Mouse (Mus musculus): ENCODE results near the gene 2610507B11Rik. TPM values are rescaled to one million over a fixed set of nuclear protein-coding genes. Genes with fewer than 3 reads are reported as not detected.

2610507B11Rik gene
- polyA plus RNA-seq, 3 experiments from 2014 or later = 26.4 to 41.9 (median 27.3) TPM

DNA sequence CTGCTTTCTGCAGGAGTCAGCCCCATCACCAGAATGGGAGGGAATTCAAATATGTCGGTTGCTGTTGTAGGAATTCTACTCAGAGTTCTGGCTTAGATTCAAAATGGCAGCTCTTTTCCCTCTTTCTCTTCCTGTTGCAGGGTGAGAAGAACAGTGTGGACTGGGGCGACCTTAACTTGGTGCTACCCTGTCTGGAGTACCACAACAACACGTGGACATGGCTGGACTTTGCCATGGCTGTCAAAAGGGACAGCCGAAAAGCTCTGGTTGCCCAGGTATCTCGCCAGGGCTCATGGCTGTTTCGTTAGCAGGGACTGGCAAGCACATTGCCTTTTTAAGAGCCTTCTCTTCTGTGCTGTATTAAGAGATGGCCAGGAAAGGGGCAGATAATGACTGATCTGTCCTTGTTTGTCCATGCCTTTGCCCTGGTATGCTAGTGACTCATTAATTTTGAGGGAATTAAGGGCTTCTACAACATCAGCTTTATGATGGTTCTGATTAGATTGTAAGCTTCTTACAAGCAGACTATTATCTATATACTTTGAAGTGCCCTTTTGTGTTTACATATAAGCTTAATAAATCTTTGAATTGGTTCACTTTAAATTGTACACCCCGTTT is 27.7 kb downstream of the 2610507B11Rik start:
- ATAC-seq = no peak

DNA sequence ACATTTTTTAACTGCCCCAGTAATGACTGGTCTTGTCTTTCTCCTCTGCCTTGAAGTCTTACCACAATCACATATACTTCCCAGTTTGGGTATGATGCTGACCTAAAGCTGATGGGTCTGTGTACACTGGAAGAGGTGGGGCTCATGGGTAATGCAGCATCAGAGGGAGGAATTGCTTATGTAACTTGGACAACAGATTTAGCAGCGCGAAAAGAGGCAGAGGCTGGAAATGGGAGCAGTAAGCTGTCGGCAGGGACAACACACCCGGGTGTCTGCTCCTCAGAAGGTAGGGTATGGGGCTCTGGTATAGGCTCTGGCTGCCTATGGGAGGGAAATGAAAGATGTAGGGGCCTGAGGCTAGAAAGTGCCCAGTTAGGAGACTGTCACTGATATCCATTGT is 29.1 kb downstream of the 2610507B11Rik start, which contains the start of gene BC030499:
Gene BC030499 (plus strand): TSS at position 188 of the 400 bp plus-strand sequence.
- no peak for ATAC-seq

DNA sequence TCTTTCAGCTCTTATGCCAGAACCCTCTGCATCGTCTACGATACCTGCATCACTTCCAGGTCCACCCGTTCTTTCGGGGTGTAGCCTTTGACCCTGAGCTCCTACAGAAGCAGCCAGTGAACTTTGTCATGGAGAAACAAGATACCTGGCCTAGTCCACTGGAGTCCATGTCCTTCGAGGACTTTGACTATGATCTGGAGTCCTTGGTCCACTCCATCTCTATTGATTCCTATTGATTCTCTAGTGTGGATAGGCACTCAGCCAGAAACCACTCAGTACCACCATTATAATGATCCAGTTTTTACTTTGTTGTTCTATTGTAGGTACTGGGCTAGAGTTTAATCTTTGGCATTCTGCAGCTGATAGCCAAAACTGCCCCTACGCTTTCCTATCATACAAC is 33.0 kb downstream of the 2610507B11Rik start:
- no peak for ATAC-seq

DNA sequence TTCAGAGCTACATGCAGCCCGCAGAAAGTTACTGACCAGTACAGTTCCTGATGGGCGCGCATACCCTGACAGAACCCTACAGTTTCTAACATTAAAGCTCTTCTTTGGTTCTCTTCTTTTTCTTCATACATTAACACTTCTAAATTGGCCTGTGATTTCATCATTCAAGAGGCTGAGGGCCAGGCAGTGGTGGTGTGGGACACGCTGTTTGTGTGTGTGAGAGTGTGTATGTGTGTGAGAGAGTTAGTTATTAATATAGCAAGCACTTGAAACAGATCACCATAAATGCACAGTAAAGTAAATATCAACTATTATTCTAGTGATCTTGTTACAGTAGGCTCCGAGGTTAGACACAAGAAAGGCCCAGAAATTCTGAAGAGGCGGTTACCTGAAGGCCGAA is 39.4 kb downstream of the 2610507B11Rik start:
- ATAC-seq = no peak

DNA sequence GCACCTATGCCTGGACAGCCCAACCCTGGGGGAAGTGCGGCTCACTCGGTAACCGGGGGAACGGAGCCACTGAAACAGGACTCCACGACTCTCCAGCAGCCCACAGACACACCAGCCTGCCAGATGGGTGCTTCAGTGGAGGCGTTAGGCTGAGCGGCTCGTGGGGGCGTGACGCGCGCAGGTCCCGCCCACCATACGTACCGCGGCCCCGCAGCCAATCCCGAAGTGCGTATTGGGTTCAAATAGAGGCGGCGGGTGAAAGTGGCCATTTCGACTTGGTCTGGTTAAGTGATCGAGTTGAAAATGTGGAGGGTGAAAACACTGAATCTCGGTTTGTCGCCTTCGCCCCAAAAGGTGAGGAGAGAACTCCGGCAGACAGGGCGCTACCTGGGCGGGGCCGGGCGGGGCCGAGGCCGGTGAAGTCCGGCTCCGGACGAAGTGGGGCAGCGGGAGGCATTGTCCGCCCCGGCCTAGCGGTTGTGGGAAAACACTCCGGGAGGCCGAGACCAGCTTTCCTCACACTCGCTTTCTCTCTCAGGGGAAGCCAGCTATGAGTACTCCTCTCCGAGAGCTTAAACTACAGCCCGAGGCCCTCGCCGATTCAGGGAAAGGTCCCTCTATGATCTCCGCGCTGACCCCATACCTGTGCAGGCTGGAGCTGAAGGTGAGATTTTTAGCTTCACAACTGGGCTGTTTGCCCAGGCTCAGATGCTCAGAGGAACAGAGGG is 40.0 kb downstream of the 2610507B11Rik start, which contains the start of gene Spag5:
Gene Spag5 (plus strand): TSS at position 173 of the 728 bp plus-strand sequence.
- ATAC-seq = peak; percentile 99

DNA sequence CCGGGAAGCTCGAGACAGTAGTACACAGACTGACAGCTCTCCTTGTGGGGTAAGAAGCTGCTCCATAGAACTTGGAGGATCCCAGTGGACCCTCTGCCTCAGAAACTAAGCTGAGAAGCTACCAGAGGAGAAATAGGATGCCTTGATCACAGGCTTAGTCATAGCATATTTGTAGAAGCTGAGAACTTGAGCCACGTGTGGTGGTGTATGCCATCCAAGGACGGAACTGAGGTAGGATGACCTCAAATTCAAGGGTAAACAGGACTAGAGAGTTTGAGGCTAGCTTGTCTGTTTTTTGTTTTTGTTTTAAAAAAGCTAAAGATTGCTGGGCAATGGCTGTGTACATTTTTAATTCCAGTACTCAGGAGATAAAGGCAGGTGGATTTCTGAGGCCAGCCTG is 43.7 kb downstream of the 2610507B11Rik start:
- ATAC-seq = no peak

DNA sequence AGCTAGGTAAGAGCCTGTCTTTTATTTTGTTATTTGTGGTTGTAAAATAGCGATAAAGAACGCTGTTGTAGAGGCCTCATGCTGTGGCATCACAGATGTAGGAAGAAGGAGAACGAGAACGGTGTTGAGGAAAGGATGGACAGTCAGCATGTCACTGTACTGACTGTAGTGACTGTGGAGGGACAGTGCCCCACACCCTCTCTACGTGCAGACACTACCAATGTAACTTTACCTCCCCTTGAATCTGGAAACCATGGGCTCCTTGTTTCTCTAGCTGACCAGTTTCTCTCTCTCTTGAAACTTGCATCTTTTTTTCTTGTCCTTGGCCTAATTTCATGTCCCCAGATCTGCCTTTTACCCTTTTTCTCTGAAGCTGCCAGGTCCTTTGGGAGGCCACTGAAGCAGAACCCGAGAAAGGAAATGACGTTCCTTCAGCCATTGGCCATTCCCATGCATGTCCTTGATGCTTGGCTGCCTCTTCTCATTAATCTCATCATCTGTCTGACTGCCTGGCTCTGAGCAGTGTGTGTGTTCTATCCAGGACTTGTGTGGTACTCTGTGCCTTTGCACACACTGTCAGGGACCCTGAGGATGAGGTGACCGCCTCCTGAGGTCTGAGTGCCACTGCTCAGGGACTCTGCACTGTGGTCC is 49.4 kb downstream of the 2610507B11Rik start:
- no peak for ATAC-seq

DNA sequence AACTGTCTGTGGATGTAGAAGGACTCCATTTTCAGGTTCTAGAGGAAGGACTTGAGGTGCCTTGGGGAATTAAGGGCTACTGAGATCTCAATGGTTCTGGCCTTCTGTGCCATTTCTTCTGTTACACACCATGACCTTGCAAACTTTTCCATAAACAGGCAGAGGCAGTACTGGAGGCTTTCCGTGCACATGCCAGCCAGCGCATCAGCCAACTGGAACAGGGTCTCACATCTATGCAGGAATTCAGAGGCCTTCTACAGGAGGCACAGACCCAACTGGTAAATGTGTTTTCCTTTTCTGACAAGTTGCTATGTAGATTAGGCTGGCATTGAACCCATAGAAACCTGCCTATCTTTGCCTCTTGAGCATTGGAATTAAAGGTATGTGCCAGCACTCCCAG is 52.1 kb downstream of the 2610507B11Rik start:
- no peak for ATAC-seq

DNA sequence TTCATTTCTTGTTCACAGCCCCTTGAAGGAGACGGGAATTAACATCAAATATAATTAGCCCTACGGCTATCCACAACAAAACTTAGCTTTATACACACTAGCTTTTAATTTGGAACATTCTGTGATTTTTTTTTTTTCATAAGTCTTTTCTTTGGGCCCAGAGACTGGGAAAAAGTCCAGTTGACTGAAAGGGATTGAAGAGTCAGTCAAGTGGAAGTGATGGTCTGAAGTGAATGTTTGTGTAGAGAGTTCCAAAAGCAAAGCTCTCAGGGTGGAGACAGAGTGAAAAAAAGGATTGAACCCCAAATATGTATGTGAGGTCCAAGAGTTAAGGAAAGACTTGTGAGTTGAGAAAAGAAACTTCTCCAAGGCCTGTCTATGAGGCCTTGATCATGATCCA is 56.9 kb downstream of the 2610507B11Rik start:
- no peak for ATAC-seq

DNA sequence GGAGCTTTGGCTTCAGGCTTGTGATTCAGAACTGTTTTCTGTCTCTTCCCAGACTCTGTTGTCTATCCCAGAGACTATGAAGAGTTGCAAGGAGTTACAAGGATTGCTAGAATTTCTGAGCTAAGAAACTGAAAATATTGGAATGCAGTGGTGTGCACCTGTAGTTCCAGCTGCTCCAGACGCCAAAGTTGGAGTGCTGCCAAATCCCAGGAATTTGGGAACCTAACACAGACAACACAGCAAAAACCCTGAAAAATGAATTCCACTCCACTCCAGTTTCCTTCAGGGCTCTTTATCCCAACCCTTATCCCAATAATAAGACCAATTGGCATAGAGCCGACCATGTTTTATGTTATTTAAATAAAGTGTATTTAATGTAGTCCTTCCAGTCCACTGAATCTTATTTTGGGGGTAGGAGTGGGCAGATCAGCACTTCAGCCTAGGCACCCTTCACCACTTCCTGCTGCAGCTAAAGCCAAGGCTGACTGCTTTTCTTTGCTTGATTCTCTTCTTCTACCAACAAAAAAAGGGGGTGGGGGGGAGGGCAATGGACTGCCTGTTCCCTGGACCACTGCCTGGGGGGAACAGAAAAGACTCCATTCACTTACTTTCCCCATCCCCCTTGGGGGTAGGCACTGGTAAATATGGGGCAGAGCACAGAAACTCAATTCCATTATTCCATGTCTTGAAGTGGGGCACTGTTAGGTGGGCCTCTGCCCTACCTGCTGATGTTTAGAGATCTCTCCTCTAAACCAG is 60.7 kb downstream of the 2610507B11Rik start:
- peak; percentile 12 for ATAC-seq

DNA sequence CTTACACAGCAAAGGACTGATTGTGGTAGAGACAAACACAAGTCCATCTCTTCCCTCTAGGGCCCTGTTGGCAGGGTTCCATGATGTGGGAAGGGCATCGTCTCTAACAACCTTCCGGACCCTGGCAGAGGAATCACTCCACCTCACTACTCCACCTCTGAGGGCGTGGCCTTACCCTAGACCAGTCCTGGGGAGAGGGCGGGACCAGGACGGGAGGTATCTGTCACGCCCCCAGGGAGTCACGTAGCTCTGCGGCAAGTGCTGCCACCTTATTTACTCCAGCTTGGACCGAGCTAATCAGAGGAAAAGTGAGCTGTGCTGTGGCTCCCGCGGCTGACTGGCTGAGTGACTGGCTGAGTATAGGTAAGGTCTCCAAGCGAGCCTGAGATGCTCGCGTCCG is 61.3 kb downstream of the 2610507B11Rik start, which contains the start of gene Aldoc:
Gene Aldoc (plus strand): TSS at position 109 of the 400 bp plus-strand sequence.
- ATAC-seq = peak; percentile 94

DNA sequence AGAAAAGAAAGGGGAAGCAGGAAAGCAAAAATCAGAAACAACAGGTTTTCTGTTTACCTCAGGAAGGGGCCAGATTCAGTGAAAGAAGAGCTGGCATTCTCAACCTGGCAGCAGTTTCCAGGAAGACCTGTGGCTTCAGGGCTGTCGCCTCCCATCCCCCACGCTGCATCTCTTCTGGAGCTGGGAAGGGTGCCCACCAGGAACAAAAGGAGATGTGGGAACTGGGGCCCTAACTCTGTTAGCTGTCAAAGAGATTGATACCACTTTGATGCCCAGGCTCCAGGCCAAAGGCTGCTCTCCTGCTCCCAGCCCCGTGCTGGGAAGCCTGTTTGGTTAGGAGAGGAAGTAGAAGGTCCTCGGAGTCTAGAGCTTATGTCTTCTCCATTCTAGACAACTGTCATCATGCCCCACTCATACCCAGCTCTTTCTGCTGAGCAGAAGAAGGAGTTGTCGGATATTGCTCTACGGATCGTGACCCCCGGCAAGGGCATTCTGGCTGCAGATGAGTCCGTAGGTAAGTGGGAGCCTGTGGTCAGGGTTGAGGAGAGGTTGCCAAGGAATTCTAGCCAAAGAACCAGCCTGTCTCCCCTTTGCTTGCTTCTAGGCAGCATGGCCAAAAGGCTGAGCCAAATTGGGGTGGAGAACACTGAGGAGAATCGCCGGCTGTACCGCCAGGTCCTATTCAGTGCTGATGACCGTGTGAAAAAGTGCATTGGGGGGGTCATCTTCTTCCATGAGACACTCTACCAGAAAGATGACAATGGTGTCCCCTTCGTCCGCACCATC is 62.6 kb downstream of the 2610507B11Rik start:
- no peak for ATAC-seq

DNA sequence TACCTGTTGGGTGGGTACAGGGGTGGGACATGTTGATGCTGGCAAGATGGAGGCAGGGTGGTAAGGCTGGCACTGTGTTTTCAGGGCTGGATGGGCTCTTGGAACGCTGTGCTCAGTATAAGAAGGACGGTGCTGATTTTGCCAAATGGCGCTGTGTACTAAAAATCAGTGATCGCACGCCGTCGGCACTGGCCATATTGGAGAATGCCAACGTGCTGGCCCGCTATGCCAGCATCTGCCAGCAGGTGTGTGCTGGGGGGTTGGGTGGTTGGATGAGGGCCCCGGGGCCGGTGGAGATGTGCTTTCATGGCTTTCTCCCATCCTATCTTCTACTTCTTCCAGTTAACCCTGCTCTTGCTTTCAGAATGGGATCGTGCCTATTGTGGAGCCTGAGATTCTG is 63.4 kb downstream of the 2610507B11Rik start:
- no peak for ATAC-seq

DNA sequence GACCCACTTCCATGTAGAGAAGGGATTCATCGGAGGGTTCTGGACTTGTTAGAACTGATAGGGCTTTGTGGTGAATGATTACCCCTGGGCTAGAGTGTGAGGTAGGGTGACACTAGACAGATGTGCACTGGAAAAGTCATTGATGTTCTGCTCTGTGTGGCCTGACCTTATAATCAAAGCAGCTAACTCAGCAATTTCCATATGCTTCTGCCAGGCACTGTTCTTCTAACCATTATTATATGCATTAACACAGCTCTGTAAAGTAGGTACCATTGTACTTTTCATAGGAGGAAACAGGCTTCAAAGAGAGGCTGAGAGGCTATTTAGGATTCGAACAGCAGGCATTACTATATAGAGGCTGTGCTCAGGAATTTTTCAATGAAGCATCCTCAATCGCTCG is 65.7 kb downstream of the 2610507B11Rik start:
- ATAC-seq = no peak

DNA sequence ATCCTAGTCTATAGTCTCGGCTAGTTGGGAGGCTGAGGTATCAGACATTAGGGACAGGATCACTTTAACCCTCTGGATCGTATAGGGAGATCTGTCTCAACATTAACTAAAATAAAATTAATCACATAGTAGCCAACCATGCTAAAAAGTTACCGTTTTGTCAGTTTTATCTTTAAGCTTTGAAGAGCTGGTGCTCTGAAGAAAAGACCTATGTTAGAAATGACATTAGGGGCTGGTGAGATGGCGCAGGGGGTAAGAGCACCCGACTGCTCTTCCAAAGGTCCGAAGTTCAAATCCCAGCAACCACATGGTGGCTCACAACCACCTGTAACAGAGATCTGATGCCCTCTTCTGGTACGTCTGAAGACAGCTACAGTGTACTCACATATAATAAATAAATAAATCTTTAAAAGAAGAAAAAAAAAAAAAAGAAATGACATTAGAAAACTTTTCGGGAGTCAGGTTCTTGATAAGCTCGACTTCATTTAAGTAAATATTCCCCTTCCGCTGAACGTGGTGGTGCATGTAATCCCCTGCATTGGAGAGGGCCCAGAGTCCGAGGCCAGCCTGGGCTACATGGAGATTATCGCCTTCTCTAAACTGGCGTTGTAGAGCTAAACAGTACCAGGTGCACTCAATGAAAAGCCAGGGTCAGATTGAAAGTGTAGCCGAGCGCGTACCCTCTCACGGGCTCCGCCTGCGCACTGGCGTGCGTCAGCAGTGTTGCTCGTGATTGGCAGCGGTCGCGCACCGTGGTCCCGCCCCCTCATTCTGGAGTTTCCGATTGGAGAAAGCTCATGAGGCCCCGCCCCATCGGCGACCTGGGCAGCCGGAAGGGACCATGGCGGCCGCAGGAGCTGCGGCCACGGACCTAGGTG is 66.3 kb downstream of the 2610507B11Rik start, which contains the start of gene Pigs:
Gene Pigs (plus strand): TSS at position 782 of the 878 bp plus-strand sequence.
- ATAC-seq = peak; percentile 98

DNA sequence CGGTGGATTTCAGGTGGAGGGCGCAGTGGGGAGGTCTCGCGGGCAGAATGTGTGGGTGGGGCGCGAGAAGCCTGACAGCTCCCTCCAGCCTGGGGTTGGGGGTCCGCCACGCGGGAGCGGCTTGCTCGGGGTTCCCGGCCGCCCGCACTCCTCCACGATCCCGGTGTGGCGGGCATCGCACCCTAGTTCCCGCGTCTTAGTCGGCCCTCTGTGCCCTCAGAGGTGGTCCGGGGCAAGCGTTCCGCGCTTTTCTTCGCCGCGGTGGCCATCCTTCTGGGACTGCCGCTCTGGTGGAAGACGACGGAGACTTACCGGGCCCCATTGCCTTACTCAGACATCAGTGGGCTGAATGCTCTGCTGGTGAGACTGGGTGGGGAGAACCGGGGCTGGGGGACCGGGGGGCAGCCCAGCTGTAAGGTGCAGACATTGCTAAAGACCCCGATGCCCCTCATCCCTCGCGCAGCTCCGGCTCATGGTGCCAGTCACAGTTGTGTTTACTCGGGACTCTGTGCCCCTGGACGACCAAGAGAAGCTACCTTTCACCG is 67.0 kb downstream of the 2610507B11Rik start:
- peak; percentile 46 for ATAC-seq

DNA sequence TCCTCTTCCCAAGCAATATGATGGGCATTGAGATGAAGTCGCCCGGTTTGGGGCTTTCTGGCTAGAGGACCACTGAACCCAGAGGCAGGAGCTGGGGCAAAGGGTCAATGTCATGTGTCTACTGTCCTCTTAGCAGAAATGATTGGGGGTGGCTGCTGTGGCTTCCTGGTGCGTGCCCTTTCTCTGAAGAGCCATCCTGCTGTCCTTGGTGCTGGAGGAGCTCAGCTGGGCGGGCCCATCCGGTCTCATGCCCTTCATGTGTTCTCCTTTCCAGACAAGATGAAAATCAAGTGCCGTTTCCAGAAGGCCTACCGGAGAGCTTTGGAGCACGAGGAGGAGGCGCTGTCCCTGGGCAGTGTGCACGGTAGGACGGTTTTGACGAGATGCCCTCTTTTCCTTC is 71.1 kb downstream of the 2610507B11Rik start:
- ATAC-seq = no peak

DNA sequence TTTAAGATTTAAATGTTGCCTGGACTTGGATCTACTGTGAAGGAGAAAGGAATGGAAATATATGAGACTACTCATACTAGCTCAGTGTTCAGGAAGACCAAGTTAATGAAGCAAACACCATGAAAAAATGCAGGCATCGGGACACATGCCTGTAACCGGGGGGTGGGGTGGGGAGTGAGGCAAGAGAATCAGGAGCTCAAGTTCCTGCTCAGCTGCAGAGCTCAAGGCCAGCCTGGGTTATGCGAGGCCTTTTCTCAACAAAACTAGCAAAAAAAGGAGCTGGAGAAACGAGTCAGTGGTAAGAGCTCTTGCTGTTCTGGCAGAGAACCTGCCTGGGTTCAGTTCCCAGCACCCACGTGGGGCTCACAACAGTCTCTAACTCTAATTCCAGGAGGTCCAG is 72.4 kb downstream of the 2610507B11Rik start:
- ATAC-seq = no peak

DNA sequence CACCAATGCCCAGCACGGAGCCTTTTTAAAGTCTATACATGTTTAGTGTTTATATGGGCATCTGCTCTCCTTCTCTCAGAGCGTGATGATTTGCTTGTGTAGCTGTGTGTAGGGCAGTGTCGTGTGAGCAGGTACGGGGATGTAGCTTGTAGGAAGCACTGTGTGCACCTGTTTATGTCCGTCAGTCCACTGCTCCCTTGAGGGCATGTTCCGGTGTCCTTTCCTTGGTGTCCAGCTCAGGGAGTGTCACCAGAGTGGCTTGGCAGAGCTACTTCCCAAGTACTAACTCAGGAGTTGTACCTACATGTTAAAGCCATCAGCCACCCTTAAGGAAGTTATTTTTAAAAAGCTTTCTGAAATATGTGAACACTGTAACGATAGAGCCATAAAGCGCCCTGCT is 75.5 kb downstream of the 2610507B11Rik start:
- no peak for ATAC-seq
